Mouse (Mus musculus) heart, postnatal 0 days (tissue): Measurements from ENCODE around the gene Jagn1.

ENCODE experiments used
- CTCF ChIP-seq: IDR thresholded peaks from 2 replicates; pipeline ENCODE4 v1.5.1; 2016; ENCODE audit warnings: antibody characterized with exemption, control low read depth, low read depth
- EP300 ChIP-seq: IDR thresholded peaks from 2 replicates; pipeline ENCODE4 v1.6.1; 2016; ENCODE audit warnings: antibody characterized with exemption, low read depth

- TF ChIP-seq EP300 (no peak), CTCF (no peak)
Observed at GRCm38 (mm10) chr6:113440686-113441085, 1.7 kb upstream of the Jagn1 start.
